Mouse (Mus musculus) adrenal gland, adult 2 months (tissue): ENCODE results near the gene Mboat7. TPM values are rescaled to one million over a fixed set of nuclear protein-coding genes. Genes with fewer than 3 reads are reported as not detected.

ENCODE experiments used
- DNase-seq: peaks from one replicate; pipeline ENCODE4 v3.0.0; 2021
- polyA plus RNA-seq: library from polyadenylated mRNA; depleted of rRNA; stranded (reverse); fragments of >200 nt; gene quantifications from 2 replicates; pipeline ENCODE4 v1.2.3, GENCODE M21; 2012
- total RNA-seq, 2 experiments: library from RNA; stranded (reverse); gene quantifications; 2 replicates each; pipeline ENCODE4 v1.2.3; 2021

The Mboat7 gene
- total and polyA plus RNA-seq, 3 experiments = 65.4 to 133 (median 74.4) TPM

- DNase-seq = no peak
Observed at GRCm38 (mm10) chr7:3692382-3692986, 839 bp downstream of the Mboat7 start, which contains the start of gene Tsen34. Gene Tsen34 (plus strand): TSS chr7:3692863.

GRCm38 (mm10) chr7:3691919-3692318 lies 1.4 kb downstream of the Mboat7 start:
- DNase-seq = no peak

GRCm38 (mm10) chr7:3685400-3686187 lies 7.7 kb downstream of the Mboat7 start:
- DNase-seq = no peak

- no peak for DNase-seq
Observed at GRCm38 (mm10) chr7:3684698-3685097, 8.6 kb downstream of the Mboat7 start.

GRCm38 (mm10) chr7:3683908-3684550 lies 9.3 kb downstream of the Mboat7 start:
- DNase-seq = no peak

GRCm38 (mm10) chr7:3677342-3677741 lies 16.0 kb downstream of the Mboat7 start, which contains the start of gene Tmc4:
Gene Tmc4 (minus strand): TSS chr7:3677553.
- DNase-seq = no peak

GRCm38 (mm10) chr7:3676371-3676770 lies 17.0 kb downstream of the Mboat7 start:
- no peak for DNase-seq

GRCm38 (mm10) chr7:3675228-3675548 lies 18.1 kb downstream of the Mboat7 start:
- no peak for DNase-seq

- DNase-seq = peak; percentile 82
Observed at GRCm38 (mm10) chr7:3674507-3675227, 18.7 kb downstream of the Mboat7 start.

GRCm38 (mm10) chr7:3666921-3667391 lies 26.4 kb downstream of the Mboat7 start:
- peak; percentile 57 for DNase-seq

- peak; percentile 98 for DNase-seq
Observed at GRCm38 (mm10) chr7:3665215-3666114, 27.9 kb downstream of the Mboat7 start, which contains the start of gene Leng1. Gene Leng1 (minus strand): TSS chr7:3665840.

- DNase-seq = no peak
Observed at GRCm38 (mm10) chr7:3664524-3665214, 28.7 kb downstream of the Mboat7 start.

GRCm38 (mm10) chr7:3658578-3658977 lies 34.7 kb downstream of the Mboat7 start:
- no peak for DNase-seq

- DNase-seq = no peak
Observed at GRCm38 (mm10) chr7:3656966-3657365, 36.4 kb downstream of the Mboat7 start.

- DNase-seq = no peak
Observed at GRCm38 (mm10) chr7:3646641-3647040, 46.7 kb downstream of the Mboat7 start.

GRCm38 (mm10) chr7:3646188-3646587 lies 47.1 kb downstream of the Mboat7 start:
- no peak for DNase-seq

GRCm38 (mm10) chr7:3645488-3646025 lies 47.8 kb downstream of the Mboat7 start:
- no peak for DNase-seq

- DNase-seq = peak; percentile 99
Observed at GRCm38 (mm10) chr7:3644672-3645487, 48.4 kb downstream of the Mboat7 start, which contains the start of gene Cnot3. Gene Cnot3 (plus strand): TSS chr7:3645268.

GRCm38 (mm10) chr7:3644348-3644671 lies 49.0 kb downstream of the Mboat7 start:
- no peak for DNase-seq
